Mouse (Mus musculus) ES-Bruce4 (cell line): Measurements from ENCODE around the gene Cab39. TPM values are rescaled to one million over a fixed set of nuclear protein-coding genes. Genes with fewer than 3 reads are reported as not detected.
A peak's percentile ranks its signal among the peaks of the same experiment; 100 is the strongest.

Experiments used
- H3K27ac ChIP-seq: 2 replicates; pipeline ENCODE4 v1.5.1; 2012; ENCODE audit warnings: low read length, inconsistent platforms; ENCODE audit not compliant: insufficient read depth
- H3K27me3 ChIP-seq: 2 replicates; pipeline ENCODE4 v1.6.1; 2012; ENCODE audit warnings: mild to moderate bottlenecking, low read length, inconsistent platforms; ENCODE audit not compliant: control insufficient read depth, poor library complexity, insufficient read depth, severe bottlenecking
- H3K36me3 ChIP-seq: 2 replicates; pipeline ENCODE4 v1.6.1; 2012; ENCODE audit warnings: inconsistent platforms, mild to moderate bottlenecking, low read length, moderate library complexity; ENCODE audit not compliant: control insufficient read depth, poor library complexity, insufficient read depth, severe bottlenecking
- H3K4me1 ChIP-seq: one replicate; pipeline ENCODE4 v1.8.1; 2011; ENCODE audit warnings: low read length; ENCODE audit not compliant: control insufficient read depth, insufficient read depth
- H3K4me3 ChIP-seq: 2 replicates; pipeline ENCODE4 v1.5.1; 2011; ENCODE audit warnings: low read depth, mild to moderate bottlenecking, low read length
- H3K9ac ChIP-seq: 2 replicates; pipeline ENCODE4 v1.6.1; 2012; ENCODE audit warnings: low read depth, mild to moderate bottlenecking, inconsistent platforms; ENCODE audit not compliant: poor library complexity, severe bottlenecking
- H3K9me3 ChIP-seq: replicated peaks from 2 replicates; pipeline ENCODE4 v1.6.1; 2012; ENCODE audit warnings: mild to moderate bottlenecking, low read length, inconsistent platforms; ENCODE audit not compliant: control insufficient read depth, poor library complexity, insufficient read depth, severe bottlenecking
- CTCF ChIP-seq: IDR thresholded peaks from one replicate; pipeline ENCODE4 v1.8.1; 2011; ENCODE audit warnings: low read depth, low read length
- EP300 ChIP-seq: IDR thresholded peaks from 2 replicates; pipeline ENCODE4 v1.6.1; 2011; ENCODE audit warnings: low read depth, low read length; ENCODE audit not compliant: insufficient read depth
- POLR2A ChIP-seq: IDR thresholded peaks from one replicate; pipeline ENCODE4 v1.8.1; 2011; ENCODE audit warnings: low read length; ENCODE audit not compliant: insufficient read depth
- polyA plus RNA-seq: library from polyadenylated mRNA; stranded (reverse); fragments of >200 nt; gene quantifications from 2 replicates; pipeline ENCODE4 v1.2.4, GENCODE M21; 2011; ENCODE audit warnings: low read depth; ENCODE audit not compliant: missing spikeins, insufficient read depth, insufficient read length

Gene Cab39
- polyA plus RNA-seq, 1 experiment, result 75.2 TPM

DNA sequence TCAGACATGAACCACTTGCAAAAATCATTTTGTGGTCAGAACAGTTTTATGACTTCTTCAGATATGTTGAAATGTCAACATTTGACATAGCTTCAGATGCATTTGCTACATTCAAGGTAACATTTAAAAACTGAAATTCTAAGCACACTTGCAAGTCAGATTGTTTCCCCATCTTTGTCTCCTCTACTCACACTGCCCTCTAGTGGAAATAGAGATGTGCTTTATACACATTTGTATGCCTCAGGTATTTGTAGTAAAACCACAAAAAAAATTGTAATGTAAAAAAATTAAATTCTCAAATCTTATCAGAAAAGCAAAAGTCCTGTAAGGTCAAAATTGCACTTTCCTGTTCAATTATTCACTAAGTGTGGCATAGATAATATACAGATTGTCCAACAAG, 49.0 kb downstream of the Cab39 start:
- Histone ChIP-seq H3K27ac (no peak overlapping the region), H3K4me3 (no peak overlapping the region), H3K36me3 (no peaks in the 10 kb centered on the region; the same call in none of the 2 replicates), H3K9me3 (no peaks in the 10 kb centered on the region), H3K9ac (no peak overlapping the region), H3K27me3 (no peaks in the 10 kb centered on the region), H3K4me1 (no peaks in the 10 kb centered on the region)
- no peak for TF ChIP-seq EP300
- TF ChIP-seq CTCF, result peak; percentile 3

DNA sequence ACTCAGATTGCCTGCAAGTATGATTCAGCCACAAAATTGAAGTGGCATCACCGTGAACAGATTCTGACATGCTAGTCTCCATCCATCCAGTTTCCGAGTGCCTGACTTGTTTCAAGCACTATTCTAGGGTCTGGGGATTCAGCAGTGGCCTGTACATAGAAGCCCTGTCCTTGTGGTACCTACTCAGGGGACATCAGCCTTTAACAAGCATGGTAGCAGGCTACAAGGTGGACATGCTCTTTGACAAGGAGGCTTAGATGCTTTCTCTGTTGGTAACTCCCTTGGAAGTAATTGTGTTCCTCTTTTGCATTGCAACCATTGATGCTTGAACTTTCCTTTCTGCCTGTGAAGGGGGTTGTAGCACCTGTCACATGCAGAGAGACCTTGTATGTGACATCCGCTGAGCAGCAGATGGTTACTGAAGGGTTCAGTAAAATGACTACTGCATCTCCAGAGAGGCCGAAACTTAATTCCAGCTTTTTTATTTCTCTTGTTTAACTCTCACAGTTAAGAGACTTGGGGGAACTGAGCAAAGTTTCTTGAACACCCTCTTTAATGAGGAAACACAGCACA, 50.1 kb downstream of the Cab39 start:
- Histone ChIP-seq H3K4me1 (no peaks in the 10 kb centered on the region), H3K9me3 (no peaks in the 10 kb centered on the region), H3K36me3 (peaks cover 4% of the 10 kb centered on the region), H3K27ac (no peak overlapping the region), H3K4me3 (no peak overlapping the region), H3K27me3 (no peaks in the 10 kb centered on the region), H3K9ac (no peak overlapping the region)
- TF ChIP-seq CTCF, result no peak
- no peak for TF ChIP-seq POLR2A
- no peak for TF ChIP-seq EP300

DNA sequence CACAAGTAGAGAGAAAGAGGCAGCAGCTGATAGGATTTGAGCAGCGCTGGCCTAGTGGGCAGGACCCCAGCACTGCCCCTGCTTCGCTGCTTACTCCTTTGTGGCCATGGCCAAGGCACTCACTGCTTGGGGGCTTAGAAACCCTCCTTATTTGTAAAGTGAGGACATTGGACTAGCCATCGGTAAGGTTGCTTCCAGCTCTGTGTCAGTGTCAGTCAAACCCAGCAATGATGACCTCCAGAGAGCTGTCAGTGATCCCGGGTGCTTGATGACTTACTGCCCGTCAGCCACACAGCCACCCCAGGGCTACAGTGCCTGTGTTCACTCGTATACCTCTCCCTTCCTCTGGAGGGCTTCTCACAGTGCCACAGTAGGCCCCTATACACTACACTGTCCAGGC, 51.7 kb downstream of the Cab39 start:
- no peak overlapping the region for H3K27ac ChIP-seq
- H3K36me3 ChIP-seq, result peaks cover 6% of the 10 kb centered on the region
- no peak overlapping the region for H3K4me3 ChIP-seq
- no peaks in the 10 kb centered on the region for H3K9me3 ChIP-seq
- no peaks in the 10 kb centered on the region for H3K27me3 ChIP-seq
- no peak for TF ChIP-seq EP300
- no peak for TF ChIP-seq CTCF
- no peak for TF ChIP-seq POLR2A
- H3K9ac ChIP-seq, result no peak overlapping the region
- no peaks in the 10 kb centered on the region for H3K4me1 ChIP-seq

DNA sequence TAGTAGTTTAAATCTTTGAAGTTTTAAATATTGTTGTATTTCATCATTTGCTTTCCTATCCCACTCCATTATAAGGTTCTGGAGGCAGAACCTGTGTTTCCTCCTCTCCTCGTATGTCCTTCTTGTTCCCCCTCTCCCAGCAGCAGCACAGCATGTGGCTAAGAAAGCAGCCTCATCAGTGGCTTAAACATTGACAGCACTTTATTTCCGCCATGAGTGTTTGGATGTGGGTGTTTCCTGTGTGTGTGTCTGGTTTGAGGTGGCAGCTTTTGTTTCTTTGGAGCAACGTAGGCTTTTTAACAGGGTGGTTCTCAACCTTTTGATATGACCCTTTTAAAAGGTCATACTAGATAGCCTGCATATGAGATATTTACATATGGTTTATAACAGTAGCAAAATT, 52.2 kb downstream of the Cab39 start:
- Histone ChIP-seq H3K4me3 (no peak overlapping the region), H3K27me3 (no peaks in the 10 kb centered on the region), H3K36me3 (peaks cover 6% of the 10 kb centered on the region), H3K9me3 (no peaks in the 10 kb centered on the region), H3K27ac (no peak overlapping the region), H3K4me1 (no peaks in the 10 kb centered on the region), H3K9ac (no peak overlapping the region)
- TF ChIP-seq POLR2A, result no peak
- TF ChIP-seq EP300, result no peak
- no peak for TF ChIP-seq CTCF

DNA sequence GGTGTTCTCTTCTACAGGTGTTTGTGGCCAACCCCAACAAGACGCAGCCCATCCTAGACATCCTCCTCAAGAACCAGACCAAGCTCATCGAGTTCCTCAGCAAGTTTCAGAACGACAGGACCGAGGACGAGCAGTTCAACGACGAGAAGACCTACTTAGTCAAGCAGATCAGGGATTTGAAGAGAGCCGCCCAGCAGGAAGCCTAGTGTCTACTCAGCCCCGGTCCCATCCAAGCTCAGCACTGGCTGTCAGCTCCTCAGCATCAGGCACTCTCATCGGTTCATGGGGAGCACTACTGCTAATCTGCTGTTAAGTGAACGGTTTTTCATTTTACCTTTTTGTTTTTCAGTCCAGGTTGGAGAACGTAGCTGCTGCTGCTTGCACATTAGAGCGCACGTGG, 55.8 kb downstream of the Cab39 start:
- Histone ChIP-seq H3K9me3 (no peaks in the 10 kb centered on the region), H3K9ac (no peak overlapping the region), H3K27ac (no peak overlapping the region), H3K4me1 (no peaks in the 10 kb centered on the region), H3K27me3 (no peaks in the 10 kb centered on the region), H3K36me3 (peaks cover 6% of the 10 kb centered on the region), H3K4me3 (no peak overlapping the region)
- TF ChIP-seq CTCF (no peak), POLR2A (no peak), EP300 (no peak)

DNA sequence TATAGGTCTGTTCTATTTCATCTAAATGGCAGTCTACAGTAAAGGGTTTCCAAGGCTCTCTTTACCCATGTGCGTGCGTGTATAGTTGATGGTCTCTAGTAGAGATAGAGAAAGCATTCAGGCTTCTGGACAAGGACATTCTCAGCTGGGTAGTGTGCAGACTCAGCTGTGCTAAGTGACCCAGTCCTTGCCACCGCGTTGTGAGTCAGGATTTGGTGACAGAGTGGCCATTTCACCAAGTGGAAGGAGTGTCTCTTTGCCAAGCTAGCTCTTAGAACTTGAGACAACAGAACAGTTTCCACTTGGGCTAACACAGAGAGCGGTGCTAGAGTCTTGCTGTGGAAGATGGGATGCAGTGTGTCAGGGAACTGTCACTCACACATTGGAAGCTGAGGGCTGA, 57.6 kb downstream of the Cab39 start:
- peaks cover 6% of the 10 kb centered on the region for H3K36me3 ChIP-seq
- no peak overlapping the region for H3K4me3 ChIP-seq
- no peak overlapping the region for H3K27ac ChIP-seq
- no peaks in the 10 kb centered on the region for H3K27me3 ChIP-seq
- TF ChIP-seq EP300, result no peak
- no peak for TF ChIP-seq CTCF
- no peak for TF ChIP-seq POLR2A
- H3K4me1 ChIP-seq, result no peaks in the 10 kb centered on the region
- H3K9ac ChIP-seq, result no peak overlapping the region
- H3K9me3 ChIP-seq, result no peaks in the 10 kb centered on the region
